Mouse (Mus musculus): ENCODE measurements around the gene Dnpep. TPM values are rescaled to one million over a fixed set of nuclear protein-coding genes. Genes with fewer than 3 reads are reported as not detected.

Dnpep gene
- polyA plus RNA-seq, 1 experiment from 2014 or later: 119 TPM

GRCm38 (mm10) chr1:75339337-75339736, 21.5 kb upstream of the Dnpep start:
- ATAC-seq (replicated peaks; ENCODE audit: insufficient number of reproducible peaks, low FRiP score, low TSS enrichment): no peak
- H3K9me3 ChIP-seq (replicated peaks; ENCODE audit: control insufficient read depth, low read length): no peaks in the 10 kb centered on the region
- H3K4me3 ChIP-seq (ENCODE audit: low read depth, low read length): no peak overlapping the region
- no peak overlapping the region for H3K4me2 ChIP-seq
- H3K4me1 ChIP-seq (ENCODE audit: control insufficient read depth, insufficient read depth, low read length): peaks cover 16% of the 10 kb centered on the region
- peaks cover 6% of the 10 kb centered on the region; the same call in 1 of the 2 replicates for H3K27me3 ChIP-seq (ENCODE audit: control insufficient read depth, insufficient read depth, low read length)
- no peak overlapping the region for H3K27ac ChIP-seq (ENCODE audit: low read depth, low read length)
- WGBS (ENCODE audit: insufficient replicate concordance): 52% methylated on average over 9 of the region's 9 CpGs
- H3K9ac ChIP-seq (ENCODE audit: low read depth, low read length): no peak overlapping the region
- H3K36me3 ChIP-seq (ENCODE audit: control insufficient read depth, insufficient read depth, low read length): no peaks in the 10 kb centered on the region

DNA sequence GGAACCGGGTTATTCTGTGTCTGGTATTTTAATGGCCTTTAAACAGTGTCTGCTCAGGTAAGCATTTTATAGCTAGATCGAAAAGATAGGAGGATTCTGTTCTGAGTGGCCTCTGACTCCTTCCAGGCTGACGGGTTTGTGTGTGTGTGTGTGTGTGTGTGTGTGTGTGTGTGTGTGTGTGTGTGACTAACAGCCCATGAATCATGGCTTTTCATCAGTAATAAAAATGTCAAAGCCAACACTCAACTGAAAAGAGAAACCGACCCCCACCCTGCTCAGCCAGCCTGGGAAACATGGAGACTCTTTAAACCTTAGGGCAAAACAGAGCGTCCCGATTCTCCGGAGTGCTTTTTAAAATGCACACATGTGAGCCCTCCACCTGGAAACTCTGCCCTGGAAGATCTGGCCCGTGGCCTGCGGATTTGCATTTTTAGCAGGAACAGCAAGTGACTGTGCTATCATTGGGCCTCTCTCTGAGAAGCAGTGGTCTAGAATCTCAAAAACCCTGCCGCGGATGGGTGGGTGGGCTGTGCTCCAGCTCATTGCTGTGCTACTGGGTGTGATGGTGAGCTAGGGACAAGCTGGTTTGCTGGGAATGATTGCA, 20.4 kb upstream of the Dnpep start:
- H3K4me2 ChIP-seq: no peak overlapping the region

GRCm38 (mm10) chr1:75337097-75337496, 19.3 kb upstream of the Dnpep start:
- ATAC-seq (replicated peaks; ENCODE audit: insufficient number of reproducible peaks, low FRiP score, low TSS enrichment): no peak
- H3K9ac ChIP-seq (ENCODE audit: low read depth, low read length): no peak overlapping the region
- no peak overlapping the region for H3K27ac ChIP-seq (ENCODE audit: low read depth, low read length)
- H3K4me2 ChIP-seq: no peak overlapping the region
- H3K36me3 ChIP-seq (ENCODE audit: control insufficient read depth, insufficient read depth, low read length): no peaks in the 10 kb centered on the region
- H3K4me1 ChIP-seq (ENCODE audit: control insufficient read depth, insufficient read depth, low read length): peaks cover 6% of the 10 kb centered on the region; the same call in 1 of the 2 replicates
- H3K4me3 ChIP-seq (ENCODE audit: low read depth, low read length): no peak overlapping the region
- H3K9me3 ChIP-seq (replicated peaks; ENCODE audit: control insufficient read depth, low read length): no peaks in the 10 kb centered on the region
- WGBS (ENCODE audit: insufficient replicate concordance): 65% methylated on average over 9 of the region's 9 CpGs
- H3K27me3 ChIP-seq (ENCODE audit: control insufficient read depth, insufficient read depth, low read length): peaks cover 4% of the 10 kb centered on the region; the same call in 1 of the 2 replicates

More for the DNA sequence above, 20.4 kb upstream of the Dnpep start:
- Histone ChIP-seq H3K36me3 (ENCODE audit: control insufficient read depth, insufficient read depth, low read length) (no peaks in the 10 kb centered on the region), H3K9ac (ENCODE audit: low read depth, low read length) (no peak overlapping the region), H3K4me3 (ENCODE audit: low read depth, low read length) (no peak overlapping the region), H3K27ac (ENCODE audit: low read depth, low read length) (no peak overlapping the region), H3K9me3 (replicated peaks; ENCODE audit: control insufficient read depth, low read length) (no peaks in the 10 kb centered on the region), H3K4me1 (ENCODE audit: control insufficient read depth, insufficient read depth, low read length) (peaks cover 6% of the 10 kb centered on the region; the same call in 1 of the 2 replicates), H3K27me3 (ENCODE audit: control insufficient read depth, insufficient read depth, low read length) (peaks cover 6% of the 10 kb centered on the region; the same call in 1 of the 2 replicates)
- WGBS (ENCODE audit: insufficient replicate concordance): 40% methylated on average over 11 of the region's 11 CpGs
- ATAC-seq (replicated peaks; ENCODE audit: insufficient number of reproducible peaks, low FRiP score, low TSS enrichment): no peak

GRCm38 (mm10) chr1:75336461-75336860, 18.7 kb upstream of the Dnpep start:
- no peak for ATAC-seq (replicated peaks; ENCODE audit: insufficient number of reproducible peaks, low FRiP score, low TSS enrichment)
- 55% methylated on average over 3 of the region's 3 CpGs for WGBS (ENCODE audit: insufficient replicate concordance)

GRCm38 (mm10) chr1:75331271-75331670, 13.5 kb upstream of the Dnpep start:
- Histone ChIP-seq H3K27me3 (ENCODE audit: control insufficient read depth, insufficient read depth, low read length) (no peaks in the 10 kb centered on the region), H3K9ac (ENCODE audit: low read depth, low read length) (no peak overlapping the region), H3K27ac (ENCODE audit: low read depth, low read length) (no peak overlapping the region), H3K4me1 (ENCODE audit: control insufficient read depth, insufficient read depth, low read length) (no peaks in the 10 kb centered on the region), H3K36me3 (ENCODE audit: control insufficient read depth, insufficient read depth, low read length) (no peaks in the 10 kb centered on the region), H3K9me3 (replicated peaks; ENCODE audit: control insufficient read depth, low read length) (no peaks in the 10 kb centered on the region), H3K4me2 (no peak overlapping the region), H3K4me3 (ENCODE audit: low read depth, low read length) (no peak overlapping the region)
- 81% methylated on average over 1 of the region's 1 CpGs for WGBS (ENCODE audit: insufficient replicate concordance)
- no peak for ATAC-seq (replicated peaks; ENCODE audit: insufficient number of reproducible peaks, low FRiP score, low TSS enrichment)

More at GRCm38 (mm10) chr1:75336461-75336860, 18.7 kb upstream of the Dnpep start:
- Histone ChIP-seq H3K4me1 (ENCODE audit: control insufficient read depth, insufficient read depth, low read length) (peaks cover 6% of the 10 kb centered on the region; the same call in 1 of the 2 replicates), H3K27me3 (ENCODE audit: control insufficient read depth, insufficient read depth, low read length) (0 out of 2 replicates have a peak, but pooled peaks cover 3% of the 10 kb centered on the region), H3K4me3 (ENCODE audit: low read depth, low read length) (no peak overlapping the region), H3K27ac (ENCODE audit: low read depth, low read length) (no peak overlapping the region), H3K9ac (ENCODE audit: low read depth, low read length) (no peak overlapping the region), H3K36me3 (ENCODE audit: control insufficient read depth, insufficient read depth, low read length) (no peaks in the 10 kb centered on the region), H3K4me2 (no peak overlapping the region), H3K9me3 (replicated peaks; ENCODE audit: control insufficient read depth, low read length) (no peaks in the 10 kb centered on the region)

- Histone ChIP-seq H3K27me3 (ENCODE audit: control insufficient read depth, insufficient read depth, low read length) (no peaks in the 10 kb centered on the region), H3K36me3 (ENCODE audit: control insufficient read depth, insufficient read depth, low read length) (no peaks in the 10 kb centered on the region), H3K9ac (ENCODE audit: low read depth, low read length) (no peak overlapping the region), H3K4me2 (no peak overlapping the region), H3K4me1 (ENCODE audit: control insufficient read depth, insufficient read depth, low read length) (no peaks in the 10 kb centered on the region), H3K4me3 (ENCODE audit: low read depth, low read length) (no peak overlapping the region), H3K27ac (ENCODE audit: low read depth, low read length) (no peak overlapping the region), H3K9me3 (replicated peaks; ENCODE audit: control insufficient read depth, low read length) (no peaks in the 10 kb centered on the region)
- ATAC-seq (replicated peaks; ENCODE audit: insufficient number of reproducible peaks, low FRiP score, low TSS enrichment): no peak
Measured at GRCm38 (mm10) chr1:75327461-75327860, 9.7 kb upstream of the Dnpep start.

- Histone ChIP-seq H3K4me2 (no peak overlapping the region), H3K9ac (ENCODE audit: low read depth, low read length) (no peak overlapping the region), H3K36me3 (ENCODE audit: control insufficient read depth, insufficient read depth, low read length) (peaks cover 6% of the 10 kb centered on the region), H3K4me3 (ENCODE audit: low read depth, low read length) (no peak overlapping the region), H3K27me3 (ENCODE audit: control insufficient read depth, insufficient read depth, low read length) (no peaks in the 10 kb centered on the region), H3K27ac (ENCODE audit: low read depth, low read length) (no peak overlapping the region), H3K4me1 (ENCODE audit: control insufficient read depth, insufficient read depth, low read length) (peaks cover 7% of the 10 kb centered on the region; the same call in 1 of the 2 replicates), H3K9me3 (replicated peaks; ENCODE audit: control insufficient read depth, low read length) (no peaks in the 10 kb centered on the region)
- ATAC-seq (replicated peaks; ENCODE audit: insufficient number of reproducible peaks, low FRiP score, low TSS enrichment): no peak
- WGBS (ENCODE audit: insufficient replicate concordance): 81% methylated on average over 10 of the region's 10 CpGs
Measured at GRCm38 (mm10) chr1:75319166-75319565, 1.4 kb upstream of the Dnpep start.

DNA sequence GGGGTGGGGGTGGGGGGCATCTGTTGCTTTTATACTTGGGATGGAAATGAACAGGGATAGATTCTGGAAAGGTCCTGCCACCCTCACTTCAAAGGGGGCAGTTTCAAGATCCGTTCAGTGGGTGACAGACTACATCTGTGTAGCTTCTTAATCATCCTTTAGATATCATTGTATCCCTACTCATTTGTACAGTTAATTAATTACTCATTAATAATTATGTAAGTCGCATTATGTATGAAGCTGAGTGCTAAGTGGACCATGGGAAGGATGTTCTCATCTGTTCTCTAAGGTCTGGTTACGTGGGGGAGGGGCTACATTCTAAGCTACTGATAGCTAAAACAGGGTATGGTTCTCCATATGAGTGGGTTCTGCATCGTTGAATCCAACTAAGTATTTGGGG, 946 bp upstream of the Dnpep start:
- WGBS (ENCODE audit: insufficient replicate concordance): 88% methylated on average over 4 of the region's 4 CpGs
- ATAC-seq (replicated peaks; ENCODE audit: insufficient number of reproducible peaks, low FRiP score, low TSS enrichment): no peak
- peaks cover 9% of the 10 kb centered on the region for H3K36me3 ChIP-seq (ENCODE audit: control insufficient read depth, insufficient read depth, low read length)
- no peak overlapping the region for H3K9ac ChIP-seq (ENCODE audit: low read depth, low read length)
- H3K4me1 ChIP-seq (ENCODE audit: control insufficient read depth, insufficient read depth, low read length): peaks cover 7% of the 10 kb centered on the region; the same call in 1 of the 2 replicates
- H3K4me3 ChIP-seq (ENCODE audit: low read depth, low read length): no peak overlapping the region
- no peak overlapping the region for H3K27ac ChIP-seq (ENCODE audit: low read depth, low read length)
- H3K27me3 ChIP-seq (ENCODE audit: control insufficient read depth, insufficient read depth, low read length): no peaks in the 10 kb centered on the region
- H3K9me3 ChIP-seq (replicated peaks; ENCODE audit: control insufficient read depth, low read length): no peaks in the 10 kb centered on the region
- no peak overlapping the region for H3K4me2 ChIP-seq

DNA sequence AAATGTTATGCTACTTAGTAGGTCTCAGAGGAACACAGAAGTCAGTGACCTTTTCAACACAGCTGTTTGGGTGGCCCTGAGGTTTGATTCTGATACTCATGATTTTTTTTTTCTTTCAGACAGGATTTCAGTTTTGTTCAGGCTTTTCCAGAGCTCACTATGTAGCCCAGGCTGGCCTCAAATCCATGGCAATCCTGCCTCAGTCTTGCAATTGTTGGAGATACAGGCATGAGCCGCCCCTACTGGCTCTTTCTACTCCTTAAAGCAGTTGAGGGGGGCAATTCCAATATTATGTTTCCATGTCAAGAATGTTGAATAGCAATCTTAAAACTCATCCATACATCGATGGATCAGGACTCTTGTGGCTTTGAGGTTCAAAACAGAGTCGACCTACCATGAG, 511 bp upstream of the Dnpep start:
- 68% methylated on average over 3 of the region's 3 CpGs for WGBS (ENCODE audit: insufficient replicate concordance)
- Histone ChIP-seq H3K4me1 (ENCODE audit: control insufficient read depth, insufficient read depth, low read length) (peaks cover 7% of the 10 kb centered on the region; the same call in 1 of the 2 replicates), H3K27me3 (ENCODE audit: control insufficient read depth, insufficient read depth, low read length) (no peaks in the 10 kb centered on the region), H3K4me3 (ENCODE audit: low read depth, low read length) (peak overlapping the region; percentile 10; the same call in 1 of the 2 replicates), H3K27ac (ENCODE audit: low read depth, low read length) (peak overlapping the region; percentile 50; the same call in 1 of the 2 replicates), H3K9me3 (replicated peaks; ENCODE audit: control insufficient read depth, low read length) (no peaks in the 10 kb centered on the region), H3K36me3 (ENCODE audit: control insufficient read depth, insufficient read depth, low read length) (peaks cover 9% of the 10 kb centered on the region), H3K9ac (ENCODE audit: low read depth, low read length) (peak overlapping the region; percentile 39), H3K4me2 (peak overlapping the region; percentile 58)
- ATAC-seq (replicated peaks; ENCODE audit: insufficient number of reproducible peaks, low FRiP score, low TSS enrichment): no peak

Measured in heart, embryonic 11.5 days (tissue).